Mouse (Mus musculus) cerebellum, postnatal 14 days (tissue): Measurements from ENCODE around the gene Uhrf2.
A peak's percentile ranks its signal among the peaks of the same experiment; 100 is the strongest.
"Not testable (repeated sequence)": the region's sequence is repeated elsewhere in the genome, so short reads cannot be mapped to it uniquely, and the experiment has no call there.

Source experiments
- DNase-seq, 2 experiments: peaks; one replicate each; pipeline ENCODE4 v3.0.0; 2021; ENCODE audit warnings: mixed read lengths in 2 of 2

The Uhrf2 gene

DNA sequence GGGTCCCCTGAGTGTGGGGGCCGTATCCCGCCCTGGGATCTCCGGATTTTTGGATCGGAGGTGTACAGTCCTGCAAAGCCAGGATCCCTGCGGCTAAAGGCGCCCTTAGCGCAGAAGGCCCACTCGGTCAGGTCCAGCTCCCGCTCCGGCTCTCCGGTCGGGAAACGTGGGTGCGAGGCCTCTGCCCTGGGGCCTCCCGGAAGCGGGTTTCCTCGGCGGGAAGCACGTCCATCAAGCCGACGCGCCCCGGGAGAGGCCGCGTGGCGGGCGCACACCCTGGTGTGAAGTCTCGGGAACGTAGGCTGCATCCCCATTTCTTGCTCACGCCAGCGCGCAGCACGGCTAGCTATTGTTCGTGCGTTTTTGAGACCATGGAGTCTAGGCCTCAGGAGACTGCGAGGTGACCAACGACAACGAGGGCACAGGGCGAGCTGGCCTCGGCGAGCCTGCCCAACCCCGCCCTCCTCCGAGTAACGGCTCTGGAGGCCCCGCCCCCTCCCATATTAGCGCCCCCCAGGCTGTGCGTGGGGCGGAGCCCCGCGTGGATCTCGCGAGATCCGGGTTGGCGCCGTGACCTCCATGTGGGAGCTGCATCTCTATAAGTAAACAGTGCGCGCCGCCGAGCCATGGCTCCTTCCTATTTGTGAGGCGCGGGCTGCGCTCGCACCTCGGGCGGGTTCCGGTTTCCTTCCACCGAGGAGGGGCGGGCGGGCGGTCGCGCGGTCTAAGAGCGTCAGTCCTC lies at the start of gene Uhrf2:
Gene Uhrf2, plus strand, starts transcription at position 620 of the 742 bp plus-strand sequence.
- peak; percentile 98 for DNase-seq

DNA sequence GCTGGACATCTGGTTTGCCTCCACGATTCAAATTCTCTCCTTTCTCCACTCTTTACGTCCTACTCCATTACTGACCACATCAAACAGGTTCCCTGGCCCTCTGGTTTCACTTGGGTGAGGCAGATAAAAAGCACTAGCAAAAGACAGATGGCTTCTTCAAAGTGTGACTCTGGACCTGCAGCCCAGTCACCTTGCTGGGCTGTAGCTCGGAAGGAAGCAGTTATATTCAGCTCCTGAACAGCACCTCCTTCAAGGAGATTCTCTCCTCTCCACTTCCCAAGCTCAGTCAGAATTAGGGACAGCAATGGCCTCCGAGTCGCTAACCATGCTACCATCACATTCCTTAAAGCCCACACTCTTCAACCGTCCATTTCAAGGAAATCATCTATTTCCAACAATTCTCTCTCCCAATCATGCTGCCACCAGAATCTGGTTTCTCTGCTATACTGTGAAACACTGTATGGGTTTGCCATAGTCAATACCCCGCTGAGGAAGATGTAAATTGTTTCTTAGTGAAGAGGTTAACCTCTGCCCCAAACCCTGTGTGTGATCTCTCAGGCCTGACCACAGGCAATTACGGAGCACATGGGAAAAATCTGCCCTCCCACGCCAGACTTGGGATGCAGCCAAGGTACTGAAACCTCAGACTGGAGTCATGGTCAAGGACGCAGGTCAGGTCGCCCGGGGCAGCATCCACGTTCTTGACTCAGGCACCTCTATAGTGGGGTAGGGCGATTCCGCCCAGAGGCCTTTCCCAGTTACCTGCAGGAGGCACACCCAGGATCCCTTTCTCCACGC lies 45.9 kb upstream of the Uhrf2 start:
- peak; percentile 1 to 7 for DNase-seq

DNA sequence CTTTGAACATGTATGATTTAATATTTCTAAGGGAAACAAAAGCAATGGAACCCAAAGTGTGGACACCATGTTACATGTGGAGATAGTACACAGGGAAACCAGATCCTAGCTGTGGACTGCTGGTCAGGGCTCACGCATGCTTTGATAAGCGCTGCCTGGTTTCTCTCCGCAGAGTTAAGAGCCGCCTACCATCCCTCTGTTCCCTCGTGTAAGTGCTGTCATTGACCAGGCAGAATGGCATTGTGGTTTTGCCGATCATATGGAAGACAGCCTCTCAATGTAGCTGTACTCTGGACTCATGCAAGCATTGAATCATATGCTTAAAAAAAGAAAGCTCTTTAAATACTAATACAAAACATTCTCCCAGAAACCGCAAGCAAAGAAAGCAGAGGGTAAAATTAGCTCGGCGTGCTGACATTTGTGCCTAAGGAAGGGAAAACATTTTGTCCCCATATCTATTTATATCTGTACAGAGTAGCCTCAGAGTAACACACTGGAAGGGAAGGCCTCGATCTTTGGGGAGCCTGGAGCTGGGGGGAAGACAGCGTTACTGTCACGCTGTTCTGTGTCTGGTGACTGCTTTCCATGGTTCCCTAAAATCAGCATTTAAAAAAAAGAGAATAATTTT lies 43.7 kb upstream of the Uhrf2 start:
- no peak for DNase-seq

DNA sequence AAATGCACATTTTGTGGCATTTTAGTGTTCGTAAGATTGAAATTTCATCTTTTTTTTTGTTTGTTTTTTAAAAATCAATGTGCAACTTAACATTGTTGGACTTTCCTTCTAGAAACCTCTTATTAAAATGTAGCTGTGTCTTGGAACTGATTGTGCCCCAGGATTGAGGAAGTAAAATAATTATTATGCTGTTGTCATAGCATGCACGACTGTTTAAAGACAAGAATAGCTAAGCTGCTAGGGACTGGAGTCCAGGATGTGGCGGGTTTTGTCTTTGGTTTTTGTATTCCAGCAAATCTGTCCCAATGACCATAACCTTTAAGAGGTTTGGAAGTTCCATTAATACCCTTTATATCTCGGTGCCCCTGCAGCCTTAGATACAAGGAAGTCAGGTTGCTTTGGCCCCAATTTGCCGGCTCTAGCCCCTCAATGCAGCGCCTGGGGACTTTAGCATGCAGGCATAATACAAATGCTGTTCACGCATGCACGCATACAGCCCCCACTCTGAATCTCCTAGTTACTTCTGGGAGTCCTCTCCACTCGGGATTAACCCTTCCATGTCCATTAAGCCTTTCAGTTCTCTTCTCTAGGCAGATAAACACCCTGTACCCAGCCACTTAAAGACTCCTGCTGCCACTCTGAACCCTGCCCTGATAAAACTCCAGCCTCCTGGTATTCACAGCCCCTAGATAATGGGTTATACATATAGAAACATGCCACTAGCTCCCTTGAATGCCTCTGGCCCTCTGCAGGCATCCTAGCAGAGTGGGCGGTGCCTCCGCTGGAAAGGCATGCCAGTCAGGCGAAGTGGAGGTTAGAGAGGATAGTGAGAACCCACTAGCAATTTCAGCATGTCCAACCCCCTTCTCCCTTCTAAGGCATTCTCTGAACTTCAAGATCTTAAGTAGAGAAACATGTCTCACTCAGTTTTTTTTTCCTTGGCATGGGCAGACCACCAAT lies 29.6 kb upstream of the Uhrf2 start:
- DNase-seq, result no peak

DNA sequence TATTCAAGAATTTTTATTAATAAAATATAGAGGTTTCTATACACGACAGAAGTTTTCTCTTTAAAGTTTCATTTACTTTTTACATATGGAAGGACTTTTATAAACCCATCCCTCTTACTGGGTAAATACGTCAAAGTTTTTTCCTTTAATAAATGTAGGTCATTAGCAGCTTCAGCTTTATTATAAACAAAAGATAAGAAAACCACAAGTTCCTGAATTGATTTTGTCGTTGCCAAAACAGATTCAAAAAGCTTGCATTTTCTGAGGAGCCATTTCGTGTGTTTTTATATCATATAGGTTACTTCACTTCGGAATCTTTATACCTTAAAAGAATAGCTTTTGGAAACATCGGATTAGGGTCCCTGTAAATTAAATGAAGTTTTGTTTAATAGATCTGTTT lies 28.8 kb upstream of the Uhrf2 start:
- no peak for DNase-seq

DNA sequence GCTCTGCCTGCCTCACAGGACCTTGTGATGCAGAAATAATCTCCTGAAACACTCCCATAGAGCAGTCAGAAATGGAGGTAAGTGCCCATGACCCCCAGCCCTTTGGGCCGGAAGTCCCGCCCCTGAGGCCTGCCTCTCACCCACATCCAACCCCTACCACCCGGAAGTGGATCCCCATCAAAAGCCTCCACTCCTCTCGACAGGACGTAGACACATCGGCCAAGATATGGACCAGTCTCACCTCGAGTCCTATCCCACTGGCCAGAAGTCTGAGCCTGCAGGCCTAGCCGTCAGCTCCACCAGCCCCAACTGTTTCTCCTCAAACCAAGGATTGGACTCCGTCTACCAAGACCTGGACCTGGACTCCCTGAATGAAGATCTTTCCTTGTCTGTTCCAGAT lies 26.7 kb upstream of the Uhrf2 start, which contains the start of gene Trpd52l3:
Gene Trpd52l3, plus strand, starts transcription at position 170 of the 400 bp plus-strand sequence.
- no peak for DNase-seq

- DNase-seq, result no peak
These were observed 23.9 kb upstream of the Uhrf2 start for GRCm38 (mm10) chr19:30006371-30006770.

GRCm38 (mm10) chr19:30010520-30011296 lies 19.6 kb upstream of the Uhrf2 start:
- DNase-seq, result no peak

DNA sequence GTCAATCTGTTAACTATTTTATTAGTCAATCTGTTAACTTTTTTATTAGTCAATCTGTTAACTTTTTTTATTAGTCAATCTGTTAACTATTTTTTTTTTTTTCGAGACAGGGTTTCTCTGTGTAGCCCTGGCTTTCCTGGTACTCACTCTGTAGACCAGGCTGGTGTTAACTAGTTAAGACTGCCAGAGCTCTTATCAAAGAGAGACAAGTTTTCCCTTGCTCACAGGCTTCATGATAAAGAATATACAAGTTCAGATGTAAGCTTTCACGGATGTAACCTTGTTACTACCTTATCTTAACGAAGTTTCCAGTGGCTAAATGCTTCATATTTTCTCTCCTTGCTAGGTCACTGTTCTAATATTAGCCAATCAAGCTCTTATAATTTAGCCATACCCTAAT lies 16.0 kb upstream of the Uhrf2 start:
- DNase-seq, result no peak

- DNase-seq, result no peak
These were observed 14.2 kb upstream of the Uhrf2 start for GRCm38 (mm10) chr19:30016156-30016555.

GRCm38 (mm10) chr19:30023419-30023818 lies 6.9 kb upstream of the Uhrf2 start:
- not testable (repeated sequence) for DNase-seq

DNA sequence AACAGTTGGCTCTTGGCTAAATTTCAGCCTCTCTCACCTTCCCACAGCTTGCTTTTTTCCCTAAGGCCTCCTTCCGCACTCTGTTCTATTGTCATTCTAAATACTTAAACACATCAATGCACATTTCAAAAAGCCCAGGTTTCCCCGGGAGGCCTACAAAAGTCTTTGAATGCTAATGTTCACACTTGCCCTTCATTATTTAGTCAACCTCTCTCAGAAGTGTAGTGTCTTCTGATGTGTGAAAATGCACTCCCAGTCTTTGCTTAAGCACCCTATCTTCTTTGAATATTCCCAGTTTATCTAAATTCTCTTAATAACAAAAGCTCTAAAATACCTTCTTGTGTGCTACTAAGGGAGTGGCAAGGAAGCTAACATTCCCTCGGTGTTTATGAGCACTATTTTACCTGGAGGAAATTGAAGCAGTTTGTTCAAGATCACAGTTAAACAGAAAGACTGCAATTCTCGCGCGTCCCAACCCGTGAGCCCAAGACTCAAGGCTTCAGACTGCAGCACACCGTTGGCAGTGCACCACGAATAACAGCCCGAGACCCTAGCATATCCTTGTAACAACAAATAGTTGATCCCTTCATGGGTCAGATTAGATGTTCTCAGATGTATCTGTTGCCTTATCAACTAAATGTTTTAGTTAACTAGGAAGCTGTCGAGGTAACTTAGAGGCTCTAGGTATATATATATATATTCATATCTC lies 1.2 kb upstream of the Uhrf2 start:
- DNase-seq, result no peak

GRCm38 (mm10) chr19:30030636-30031467 lies 539 bp downstream of the Uhrf2 start:
- peak; percentile 45 to 55 for DNase-seq

- peak in 1 of 2 experiments; percentile 20 for DNase-seq
These were observed 1.2 kb downstream of the Uhrf2 start for GRCm38 (mm10) chr19:30031468-30031931.

GRCm38 (mm10) chr19:30032206-30032605 lies 1.9 kb downstream of the Uhrf2 start:
- no peak for DNase-seq

GRCm38 (mm10) chr19:30035361-30035760 lies 5.0 kb downstream of the Uhrf2 start:
- DNase-seq, result no peak

- no peak for DNase-seq
These were observed 13.4 kb downstream of the Uhrf2 start for GRCm38 (mm10) chr19:30043691-30044090.

DNA sequence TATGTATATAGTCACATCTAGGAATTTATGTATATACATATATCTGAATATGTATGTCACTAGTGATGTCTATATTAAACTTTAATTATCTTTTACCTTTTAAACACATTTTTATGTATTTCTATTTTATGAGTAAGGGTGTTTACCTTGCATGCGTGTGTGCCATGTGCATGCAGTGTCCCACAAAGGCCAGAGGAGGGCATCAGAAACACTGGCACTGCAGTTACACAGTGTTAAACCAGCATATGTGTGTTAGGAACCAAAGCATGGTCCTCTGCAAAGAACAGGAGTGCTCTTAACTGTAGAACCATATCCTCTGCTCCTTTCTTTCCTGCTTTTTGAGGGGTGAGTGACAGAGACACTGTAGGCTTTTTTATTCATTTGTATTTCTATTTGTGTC lies 14.3 kb downstream of the Uhrf2 start:
- DNase-seq, result no peak

- DNase-seq, result peak in 1 of 2 experiments; percentile 26
These were observed 15.5 kb downstream of the Uhrf2 start for GRCm38 (mm10) chr19:30045857-30046256.

DNA sequence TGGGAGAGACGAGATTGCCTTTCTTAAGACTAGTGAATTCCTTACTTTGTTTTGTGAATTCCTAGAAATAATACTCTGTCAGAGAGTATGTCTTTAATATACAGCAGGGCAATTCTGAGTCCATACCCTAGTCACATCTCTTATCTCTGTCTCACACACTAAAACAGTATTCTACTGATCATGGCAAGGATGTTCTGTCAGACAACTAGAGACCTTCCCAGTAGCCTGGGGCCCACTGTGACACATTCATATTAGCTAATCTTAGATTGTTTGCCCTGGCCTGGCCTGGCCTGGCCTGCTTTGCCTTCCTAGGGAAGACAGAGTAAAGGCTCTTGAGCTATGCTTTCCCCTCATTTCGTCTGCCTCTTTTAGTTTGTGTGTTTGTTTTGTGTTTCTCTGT lies 20.3 kb downstream of the Uhrf2 start:
- no peak for DNase-seq
